Mouse (Mus musculus) midbrain, embryonic 10.5 days (tissue): Measurements from ENCODE around the gene Jpt1. TPM values are rescaled to one million over a fixed set of nuclear protein-coding genes. Genes with fewer than 3 reads are reported as not detected.

ENCODE experiments used
- microRNA-seq: library from miRNA; unstranded; fragments of <30 nt; microRNA quantifications from one replicate; pipeline ENCODE4, GENCODE M21; 2017
- polyA plus RNA-seq: library from polyadenylated mRNA; unstranded; fragments of >200 nt; fragmentation: Nextera tagmentation; extraction: Ambion mirVana; gene quantifications from 2 replicates; pipeline ENCODE4 v1.2.1, GENCODE M21; 2016

Jpt1 gene
- polyA plus RNA-seq, 1 experiment from 2014 or later: 780 TPM

Small RNAs within 50 kb of the gene (microRNA-seq; reads per million reads assigned to microRNA genes)
- 1.2 reads per million for gene Mir3968

Other genes starting within 250 kb of the Jpt1 start
- 0.02 and 0.06 TPM in 2 replicates for gene Grin2c, start 247.1 kb downstream of the Jpt1 start, polyA plus RNA-seq
- 16.7 and 19.8 TPM in 2 replicates for gene Fdxr, start 237.3 kb downstream of the Jpt1 start, polyA plus RNA-seq
- gene Fads6, start 216.7 kb downstream of the Jpt1 start, polyA plus RNA-seq: 0.22 and 0.37 TPM in 2 replicates
- not detected in 2 replicates for gene Otop2, start 207.2 kb downstream of the Jpt1 start, polyA plus RNA-seq
- gene Ush1g, start 192.3 kb downstream of the Jpt1 start, polyA plus RNA-seq: not detected in 2 replicates
- 0.37 and 0.42 TPM in 2 replicates for gene Otop3, start 179.7 kb downstream of the Jpt1 start, polyA plus RNA-seq
- 12.1 and 18.1 TPM in 2 replicates for gene Hid1, start 146.6 kb downstream of the Jpt1 start, polyA plus RNA-seq
- gene Cdr2l, start 132.5 kb downstream of the Jpt1 start, polyA plus RNA-seq: 16.1 and 19.7 TPM in 2 replicates
- 256 and 270 TPM in 2 replicates for gene Mrpl58, start 110.6 kb downstream of the Jpt1 start, polyA plus RNA-seq
- 926 and 929 TPM in 2 replicates for gene Atp5h, start 94.4 kb downstream of the Jpt1 start, polyA plus RNA-seq
- gene Kctd2, start 94.3 kb downstream of the Jpt1 start, polyA plus RNA-seq: 9.9 and 18.8 TPM in 2 replicates
- gene Trim80, start 73.8 kb downstream of the Jpt1 start, polyA plus RNA-seq: 0.14 and 0.15 TPM in 2 replicates
- 0.11 and 0.17 TPM in 2 replicates for gene Slc16a5, start 51.9 kb downstream of the Jpt1 start, polyA plus RNA-seq
- 6.6 and 9.4 TPM in 2 replicates for gene Armc7, start 38.7 kb downstream of the Jpt1 start, polyA plus RNA-seq
- 87.7 and 89.7 TPM in 2 replicates for gene Nt5c, start 22.5 kb downstream of the Jpt1 start, polyA plus RNA-seq
- gene Sumo2, start 21.9 kb upstream of the Jpt1 start, polyA plus RNA-seq: 1,440 and 1,519 TPM in 2 replicates
- gene Nup85, start 50.0 kb upstream of the Jpt1 start, polyA plus RNA-seq: 229 and 265 TPM in 2 replicates
- 106 and 107 TPM in 2 replicates for gene Mrps7, start 89.5 kb upstream of the Jpt1 start, polyA plus RNA-seq
- 34.1 and 35.4 TPM in 2 replicates for gene Gga3, start 89.7 kb upstream of the Jpt1 start, polyA plus RNA-seq
- 18.5 and 20.6 TPM in 2 replicates for gene Mif4gd, start 98.6 kb upstream of the Jpt1 start, polyA plus RNA-seq
- 24.9 and 25.8 TPM in 2 replicates for gene Slc25a19, start 113.9 kb upstream of the Jpt1 start, polyA plus RNA-seq
- gene Grb2, start 194.2 kb upstream of the Jpt1 start, polyA plus RNA-seq: 81.7 and 88.3 TPM in 2 replicates